Mouse (Mus musculus) embryo, embryonic 10.5 days (tissue): Measurements from ENCODE around the gene Trappc12.

Experiments
- DNase-seq: peaks from one replicate; pipeline ENCODE4 v3.0.0-alpha.2; 2015; ENCODE audit warnings: low spot score

The Trappc12 gene

DNA sequence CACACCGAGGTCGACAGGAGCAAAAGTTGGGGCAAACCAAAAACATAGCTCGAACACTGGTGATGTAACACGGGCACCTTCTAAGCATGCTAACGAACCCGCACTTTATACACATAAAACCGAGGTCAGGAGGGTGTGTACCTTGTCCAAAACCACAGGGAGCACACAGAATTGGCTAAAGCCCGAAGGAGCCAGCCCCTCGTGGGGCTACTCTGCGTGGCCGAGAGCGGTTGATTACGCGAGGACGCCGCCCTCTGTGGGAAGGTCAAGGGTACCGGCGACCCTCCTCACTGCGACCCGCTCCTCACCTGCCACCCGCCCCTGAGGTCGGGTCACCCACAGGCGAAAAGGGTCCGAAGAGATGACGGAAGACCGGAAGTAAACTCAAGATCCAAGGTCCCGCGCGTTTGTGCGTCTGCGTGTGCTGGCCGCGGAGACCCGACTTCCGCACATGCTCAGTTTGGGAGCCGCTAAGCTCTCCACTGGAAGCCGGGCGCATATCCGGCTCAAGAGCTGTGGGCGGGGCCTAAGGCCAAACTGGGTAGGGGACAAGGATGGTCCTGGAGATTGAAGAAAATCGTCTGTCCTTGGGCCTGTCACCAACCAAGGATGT lies at the start of gene Trappc12:
Trappc12 (minus strand) TSS at position 452 of the 613 bp plus-strand sequence.
- DNase-seq, result peak; percentile 97

DNA sequence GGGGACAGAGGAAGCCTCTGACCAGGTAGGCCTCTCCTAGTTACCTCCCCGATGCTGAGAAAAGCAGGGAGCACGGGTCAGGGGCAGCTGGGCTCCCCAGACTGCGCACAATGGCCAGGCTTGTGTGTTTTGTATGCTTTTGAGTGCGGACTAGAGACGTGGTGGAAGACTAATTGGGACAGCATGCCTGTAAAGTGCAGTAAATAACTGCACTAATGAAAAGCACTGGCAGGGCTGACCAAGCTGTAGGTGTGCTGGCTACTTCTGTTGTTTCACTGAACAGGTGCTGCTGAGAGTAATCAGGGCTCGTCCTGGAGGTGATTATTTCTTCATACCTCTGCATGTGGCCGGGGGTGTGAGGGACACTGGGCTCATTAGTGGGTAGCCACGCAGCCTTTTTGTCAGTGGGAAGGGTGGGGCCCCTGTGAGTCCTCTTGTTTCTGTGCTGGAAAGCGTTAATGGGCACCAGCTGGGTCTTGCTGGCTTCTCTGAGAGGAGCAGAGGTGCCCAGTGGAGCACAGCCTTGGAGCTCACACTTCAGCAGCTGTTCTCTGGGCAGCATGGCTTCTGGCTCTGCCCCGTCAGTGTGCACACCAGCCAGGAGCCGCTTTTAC lies 49.6 kb upstream of the Trappc12 start:
- DNase-seq, result no peak

DNA sequence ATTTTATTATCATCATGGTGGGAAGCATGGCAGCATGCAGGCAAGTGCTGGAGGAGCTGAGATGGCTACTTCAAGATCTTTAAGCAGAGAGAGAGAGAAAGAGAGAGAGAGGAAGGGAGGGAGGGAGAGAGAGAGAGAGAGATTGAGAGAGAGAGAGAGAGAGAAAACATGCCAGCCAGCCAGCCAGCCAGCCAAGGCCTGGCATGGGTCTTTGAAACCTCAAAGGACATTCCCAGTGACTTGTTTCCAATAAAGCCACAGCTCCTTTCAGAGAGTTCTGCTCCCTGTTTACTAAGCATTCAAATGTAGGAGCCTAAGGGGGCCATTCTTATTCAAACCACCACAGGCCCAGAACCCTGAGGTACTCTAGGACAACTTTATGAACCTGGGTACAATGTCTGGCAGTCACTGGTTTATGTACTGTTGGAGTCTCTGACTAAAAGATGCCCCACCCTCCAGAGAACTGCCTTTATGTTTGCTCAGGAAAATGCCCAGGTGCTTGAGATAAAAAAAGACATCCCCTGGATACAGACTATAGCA lies 46.7 kb upstream of the Trappc12 start:
- DNase-seq, result no peak

DNA sequence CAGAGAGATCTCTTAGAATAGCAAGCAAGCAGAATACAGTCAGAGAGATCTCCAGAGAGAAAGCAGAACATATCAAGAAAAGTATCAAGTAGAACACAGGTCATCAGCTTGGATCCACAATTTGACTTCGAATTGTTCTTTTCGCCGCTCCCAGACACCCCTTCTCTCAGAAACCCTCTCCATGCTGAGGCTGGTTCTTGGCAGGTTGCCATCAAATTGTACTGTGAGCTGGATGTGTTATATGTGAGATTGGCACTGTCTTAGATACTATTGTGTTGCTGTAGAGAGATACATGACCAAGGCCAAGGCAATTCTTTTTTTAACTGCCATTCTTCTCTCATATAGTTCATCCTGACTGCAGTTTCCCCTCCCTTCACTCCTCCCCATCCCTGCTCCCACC lies 44.8 kb upstream of the Trappc12 start:
- no peak for DNase-seq

DNA sequence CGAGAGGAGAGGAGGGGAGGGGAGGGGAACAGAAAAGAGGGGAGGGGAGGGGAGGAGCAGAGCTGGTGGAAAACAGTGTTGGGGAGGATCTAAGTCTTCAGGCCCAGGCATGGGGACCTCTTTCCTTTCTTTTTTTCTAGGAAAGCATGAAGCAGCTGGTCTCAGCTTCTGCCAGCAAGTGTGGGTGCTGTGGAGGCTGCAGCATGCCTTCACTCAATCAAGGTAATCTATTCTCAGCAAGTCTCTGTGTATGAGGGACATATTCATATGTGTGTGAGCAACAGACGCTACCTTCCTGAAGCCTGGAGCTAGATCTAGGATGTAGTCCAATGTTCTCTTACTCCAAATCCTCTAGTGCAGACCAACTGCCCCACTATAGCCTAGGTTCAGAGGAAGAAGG lies 43.4 kb upstream of the Trappc12 start:
- no peak for DNase-seq

DNA sequence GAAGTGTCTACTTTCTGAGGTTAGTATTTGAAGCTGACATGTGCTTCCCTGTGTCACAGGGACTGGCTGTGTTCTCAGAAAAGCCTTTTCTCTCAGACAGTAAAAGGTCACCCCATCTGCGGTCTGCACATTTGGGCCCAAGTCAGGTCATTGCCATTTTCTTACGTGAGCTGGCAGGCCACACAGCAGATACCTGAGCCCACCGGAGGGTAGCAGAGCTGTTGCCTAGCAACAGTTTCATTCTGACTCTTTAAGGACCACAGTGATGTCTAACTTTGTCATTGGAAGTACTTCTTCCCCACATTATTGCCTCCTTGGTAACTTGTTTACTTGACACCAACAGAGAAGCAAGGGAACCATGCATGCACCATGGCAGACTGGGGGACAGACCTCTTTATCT lies 42.3 kb upstream of the Trappc12 start:
- no peak for DNase-seq

DNA sequence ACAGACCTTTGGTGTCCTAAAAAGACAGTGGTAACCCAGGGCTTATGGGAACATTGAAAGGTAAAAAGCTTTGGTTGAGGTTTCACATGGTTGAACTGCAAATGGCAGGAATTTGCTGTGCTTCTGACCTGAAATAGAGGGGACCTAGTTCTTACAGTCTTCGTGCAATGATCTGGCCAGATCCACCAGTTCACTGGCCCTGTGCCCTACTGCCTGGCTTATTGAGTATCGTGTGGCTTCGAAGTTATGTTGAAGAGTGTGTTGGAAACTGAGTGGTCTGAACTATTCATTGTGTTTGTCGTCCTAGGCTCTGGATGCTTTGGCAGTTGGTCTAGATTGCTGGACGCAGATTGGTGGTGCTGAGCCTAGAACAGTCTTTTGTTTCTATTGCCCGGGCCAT lies 36.0 kb upstream of the Trappc12 start:
- DNase-seq, result no peak

DNA sequence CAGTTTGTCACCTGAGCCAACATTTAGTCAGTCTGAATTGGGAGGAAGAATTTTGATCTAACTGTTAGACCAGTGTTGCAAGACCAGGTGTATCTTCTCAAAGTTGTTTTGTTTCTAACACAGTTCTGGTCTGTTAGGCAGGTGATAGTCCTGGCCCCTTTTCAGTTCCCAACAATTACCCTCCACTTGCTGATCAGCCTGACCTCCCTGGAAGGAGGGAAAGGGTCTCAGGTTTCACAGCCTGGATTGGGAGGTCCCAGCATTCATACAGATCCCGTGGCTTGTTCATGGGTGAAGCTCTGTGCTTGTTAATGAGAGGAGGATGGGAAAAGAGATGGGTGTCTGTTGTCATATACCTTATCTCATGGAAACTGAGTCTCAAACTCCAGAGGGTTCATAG lies 35.0 kb upstream of the Trappc12 start:
- peak; percentile 68 for DNase-seq

DNA sequence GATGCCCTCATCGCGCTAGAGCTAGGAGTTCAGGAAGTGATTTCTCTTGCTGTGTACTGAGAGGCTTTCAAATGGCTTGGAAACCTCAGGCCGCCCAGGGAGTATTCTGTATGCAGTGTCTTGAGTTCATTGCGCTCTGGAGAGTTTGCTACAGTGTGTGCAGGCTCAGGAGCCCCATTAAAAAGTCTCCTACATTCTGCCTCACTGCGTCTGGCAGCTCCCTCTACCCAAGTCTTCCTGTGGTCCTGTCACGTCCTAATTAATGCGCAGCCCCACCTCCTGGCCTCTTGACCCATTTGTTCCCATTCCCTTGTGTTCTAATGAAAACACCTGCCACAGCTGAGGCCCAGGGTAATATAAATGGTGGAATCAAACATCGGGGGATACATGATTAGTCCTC lies 34.6 kb upstream of the Trappc12 start:
- DNase-seq, result peak; percentile 61

DNA sequence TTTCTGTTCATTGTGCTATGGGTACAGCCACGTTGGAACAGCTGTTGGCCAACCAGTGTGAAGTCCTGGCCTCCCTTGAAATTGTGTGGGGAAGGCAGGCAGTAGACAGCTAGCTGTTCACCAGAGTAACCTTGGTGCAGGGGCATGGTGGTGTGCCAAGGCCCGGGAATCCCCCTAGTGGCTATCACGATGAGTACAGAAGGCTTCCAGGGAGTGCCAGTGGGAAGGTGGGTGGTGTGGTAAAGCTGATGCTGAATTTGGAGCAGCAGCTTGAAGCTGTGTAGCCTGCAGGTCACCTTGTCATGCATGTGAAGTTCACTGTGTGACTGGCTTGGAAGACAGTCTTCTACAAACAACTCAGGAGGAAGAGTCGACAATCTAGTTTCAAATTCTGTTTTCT lies 34.1 kb upstream of the Trappc12 start:
- DNase-seq, result peak; percentile 27

DNA sequence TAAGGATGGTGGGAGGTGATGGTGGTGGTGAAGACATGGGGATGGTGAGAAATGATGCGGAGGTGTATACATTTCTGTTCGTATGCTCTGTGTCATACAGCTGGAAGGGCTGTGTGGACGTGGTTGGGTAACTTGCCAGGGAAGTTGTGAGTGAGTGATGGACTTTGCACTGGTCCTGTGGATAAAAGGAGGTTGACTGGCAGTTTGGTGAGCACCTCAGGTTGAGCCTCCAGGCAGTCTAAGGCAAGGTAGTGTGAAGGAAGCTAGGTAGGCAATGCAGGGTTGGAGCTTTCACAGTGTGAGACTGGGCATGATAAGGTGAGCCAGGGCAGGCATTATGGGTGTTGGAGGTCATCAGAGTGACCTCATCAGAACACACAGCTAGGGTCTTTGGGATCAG lies 32.4 kb upstream of the Trappc12 start:
- DNase-seq, result no peak

DNA sequence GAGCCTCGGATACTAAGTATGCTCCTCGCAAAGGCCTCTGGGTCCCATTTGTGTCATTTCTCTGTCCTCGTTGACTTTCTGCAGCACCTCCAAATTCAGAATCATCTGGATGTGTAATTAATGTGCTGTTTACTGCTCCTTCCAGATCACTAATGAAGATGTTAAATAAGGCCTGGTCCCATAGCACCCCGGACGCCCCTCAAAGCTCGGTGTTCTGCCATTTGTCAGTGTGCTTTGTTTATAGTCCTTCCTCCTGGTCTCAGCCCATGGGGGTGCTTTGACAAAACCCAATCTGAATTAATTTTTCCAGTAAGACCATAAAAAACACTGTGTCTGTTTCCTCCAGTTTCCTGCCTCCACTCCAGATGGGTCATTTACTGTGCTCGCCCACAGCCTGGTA lies 29.9 kb upstream of the Trappc12 start:
- no peak for DNase-seq

DNA sequence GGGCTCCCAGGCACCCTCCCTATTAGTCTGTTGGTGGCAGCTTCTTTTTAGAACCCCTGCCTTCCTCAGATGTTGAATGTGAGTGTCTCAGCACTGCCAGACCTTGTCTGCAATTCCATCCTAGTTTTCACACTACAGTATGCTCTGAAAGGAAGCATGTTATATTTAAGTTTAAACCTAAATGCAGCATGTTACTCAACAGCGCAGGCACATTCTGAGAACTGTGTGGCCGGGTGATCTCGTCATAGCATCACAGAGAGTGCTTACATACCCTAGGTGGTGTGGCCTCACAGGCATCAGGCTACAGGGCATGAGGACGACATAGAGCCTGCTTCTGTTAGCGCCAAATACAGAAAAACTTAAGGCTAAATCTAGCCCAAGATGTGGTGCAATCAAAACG lies 25.4 kb upstream of the Trappc12 start:
- no peak for DNase-seq

DNA sequence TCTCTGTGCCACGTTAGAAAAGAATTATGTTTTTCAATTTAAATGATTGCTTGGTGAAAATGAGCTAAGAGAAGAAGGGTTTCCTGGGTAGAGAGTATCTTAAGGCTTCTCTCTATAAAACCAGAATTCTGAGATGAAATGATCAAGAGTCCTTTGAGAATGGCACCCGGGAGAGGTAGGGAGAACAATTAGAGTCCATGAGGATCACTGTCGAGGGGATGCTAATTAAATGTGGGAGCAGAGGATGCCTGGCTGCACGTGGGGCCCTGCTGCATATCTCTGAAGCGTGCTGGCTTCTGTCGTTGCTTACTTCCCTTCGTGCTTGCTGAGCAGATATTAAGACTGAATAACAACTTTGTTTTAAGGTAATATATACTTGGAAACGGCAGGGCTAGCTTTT lies 24.8 kb upstream of the Trappc12 start:
- DNase-seq, result no peak

DNA sequence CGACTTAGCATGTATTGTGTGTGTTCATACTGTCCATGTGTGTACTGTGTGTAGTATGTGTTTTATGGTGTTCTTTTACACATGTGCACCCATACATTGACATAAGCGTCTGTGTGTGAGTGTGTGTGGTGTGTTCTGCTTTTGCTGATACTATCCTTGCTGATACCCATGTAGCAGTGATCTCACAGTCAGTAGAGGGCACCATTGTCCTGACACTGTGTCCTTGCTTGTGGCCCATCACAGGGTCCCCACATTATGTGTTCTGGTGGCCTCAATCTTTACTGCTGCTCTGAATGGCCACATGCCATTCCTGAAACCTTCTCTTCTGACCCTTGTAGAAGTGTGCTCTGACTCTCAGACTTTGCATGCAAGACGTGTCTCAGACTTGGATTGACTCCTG lies 23.5 kb upstream of the Trappc12 start:
- peak; percentile 53 for DNase-seq

DNA sequence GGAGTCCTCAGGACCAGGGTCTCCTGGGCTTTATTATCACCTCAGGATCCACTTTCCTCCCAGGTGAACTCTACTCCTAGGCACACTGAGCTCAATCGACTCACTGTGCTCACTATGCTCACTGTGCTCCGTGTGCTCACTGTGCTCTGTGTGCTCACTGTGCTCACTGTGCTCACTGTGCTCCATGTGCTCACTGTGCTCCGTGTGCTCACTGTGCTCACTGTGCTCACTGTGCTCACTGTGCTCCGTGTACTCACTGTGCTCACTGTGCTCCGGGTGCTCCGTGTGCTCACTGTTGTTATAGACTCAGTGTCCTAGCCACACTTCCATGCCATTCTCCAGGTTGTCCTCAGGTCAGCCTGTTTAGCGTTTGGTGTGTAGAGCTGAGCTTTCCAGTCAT lies 19.7 kb upstream of the Trappc12 start:
- no peak for DNase-seq

DNA sequence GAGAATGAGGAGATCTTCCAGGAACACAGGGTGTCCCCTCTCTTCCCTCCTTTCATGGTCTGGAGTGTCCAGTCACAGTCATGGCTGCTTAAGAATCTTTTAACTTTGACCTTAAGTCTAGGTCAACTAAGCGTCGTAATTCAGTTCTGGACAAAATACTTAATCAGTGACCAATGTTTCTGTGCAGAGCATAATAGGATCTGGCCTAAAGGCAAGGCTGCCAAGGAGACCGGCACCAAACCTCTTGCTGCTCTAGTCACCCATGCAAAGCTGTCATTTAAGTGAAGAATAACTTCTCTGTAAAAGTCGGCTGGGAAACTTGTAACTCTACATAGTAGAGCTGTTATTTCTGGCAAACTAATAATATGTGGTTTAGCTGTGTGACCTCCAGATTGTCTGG lies 5.7 kb upstream of the Trappc12 start:
- no peak for DNase-seq

DNA sequence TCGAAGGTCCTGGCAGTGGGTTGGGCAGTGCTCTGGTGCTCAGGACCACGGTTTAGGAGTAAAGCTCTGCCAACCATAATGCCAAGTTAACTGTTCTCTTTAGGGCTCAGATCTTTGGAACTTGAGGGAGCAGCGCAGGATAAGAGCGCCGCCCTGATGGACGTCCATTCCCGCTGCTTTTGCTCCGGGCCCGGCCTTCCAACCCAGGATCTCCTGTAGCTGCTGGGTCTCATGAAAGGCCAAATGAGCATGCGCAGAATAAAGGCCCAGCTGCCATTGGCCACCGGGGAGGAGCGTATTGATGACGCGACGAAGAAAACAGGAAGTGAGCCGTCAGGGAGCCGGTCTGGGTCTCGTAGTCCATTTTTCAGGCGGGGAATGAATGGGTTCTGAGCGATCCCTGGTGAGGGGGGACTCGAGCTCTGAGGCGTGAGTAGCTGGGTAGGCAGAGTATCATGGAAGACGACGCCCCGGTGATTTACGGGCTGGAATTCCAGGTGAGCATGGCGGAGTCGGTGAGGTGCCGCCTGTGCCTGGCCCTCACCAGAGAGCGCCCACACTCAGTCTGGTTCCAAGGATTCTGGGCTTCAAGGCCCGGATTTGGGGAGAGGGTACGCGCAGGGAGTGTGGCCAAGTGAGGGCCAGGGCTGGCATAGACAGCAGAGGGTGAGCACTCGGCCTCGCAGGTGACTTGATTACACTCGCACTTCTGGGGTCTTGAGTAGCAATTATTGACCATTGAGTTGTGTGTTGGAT lies 1.4 kb upstream of the Trappc12 start, which contains the start of gene Eipr1:
Eipr1 (plus strand) TSS at position 296 of the 756 bp plus-strand sequence.
- peak; percentile 98 for DNase-seq

DNA sequence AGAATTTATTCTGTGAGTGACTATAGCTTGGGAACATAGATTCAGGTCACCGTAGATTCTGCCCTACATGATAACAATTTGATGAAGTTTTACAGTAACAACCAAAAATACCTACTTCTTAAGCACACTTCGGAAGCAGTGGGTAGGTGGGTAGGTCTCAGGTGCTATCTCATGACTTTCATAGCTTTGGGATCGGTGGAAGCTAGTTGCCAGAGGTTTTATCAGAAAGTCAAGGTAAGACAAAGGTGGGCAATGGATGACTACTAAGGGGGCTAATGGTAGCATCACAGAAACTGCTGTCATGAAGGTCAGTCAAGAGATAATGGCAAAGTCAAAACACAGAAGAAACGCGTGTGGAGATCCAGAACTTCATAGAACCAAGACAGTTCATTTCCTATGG lies 604 bp upstream of the Trappc12 start:
- DNase-seq, result peak; percentile 3

DNA sequence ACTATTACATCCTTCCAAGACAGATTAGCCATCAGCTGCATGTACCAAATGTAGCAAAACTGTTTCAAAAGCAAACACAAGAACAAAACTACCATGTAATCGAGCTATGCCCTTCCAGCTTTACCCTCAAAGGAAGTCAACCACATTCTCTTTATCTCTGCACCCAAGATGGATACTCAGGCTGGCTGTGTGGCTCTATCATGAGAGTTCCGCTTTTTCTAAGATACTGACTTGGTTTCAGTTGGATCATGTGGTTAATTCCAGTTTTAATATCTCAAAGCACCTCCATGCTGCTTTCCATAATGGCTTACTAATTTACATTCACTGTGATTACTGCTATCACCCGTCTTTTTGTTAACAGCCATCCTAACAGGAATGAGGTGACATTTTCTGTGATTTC lies 6.9 kb downstream of the Trappc12 start:
- no peak for DNase-seq

DNA sequence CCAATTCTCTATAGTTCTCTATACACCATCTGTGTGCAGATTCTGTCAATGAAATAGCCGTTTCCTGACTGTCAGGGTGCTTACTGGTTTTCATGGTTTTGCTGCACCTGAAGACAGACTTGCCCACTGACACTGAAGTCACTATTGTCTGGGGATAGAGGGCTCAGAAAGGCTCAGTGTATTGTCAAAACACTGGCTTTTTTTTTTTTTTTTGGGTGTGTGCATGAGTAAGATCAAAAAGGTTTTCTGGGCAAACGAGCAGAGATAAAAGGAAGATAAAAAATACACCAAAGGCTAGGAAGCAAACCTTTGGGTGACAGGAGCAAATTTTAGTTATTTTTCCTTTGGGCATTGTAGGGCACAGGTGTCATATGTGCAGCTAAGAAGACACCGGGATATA lies 15.0 kb downstream of the Trappc12 start:
- no peak for DNase-seq

DNA sequence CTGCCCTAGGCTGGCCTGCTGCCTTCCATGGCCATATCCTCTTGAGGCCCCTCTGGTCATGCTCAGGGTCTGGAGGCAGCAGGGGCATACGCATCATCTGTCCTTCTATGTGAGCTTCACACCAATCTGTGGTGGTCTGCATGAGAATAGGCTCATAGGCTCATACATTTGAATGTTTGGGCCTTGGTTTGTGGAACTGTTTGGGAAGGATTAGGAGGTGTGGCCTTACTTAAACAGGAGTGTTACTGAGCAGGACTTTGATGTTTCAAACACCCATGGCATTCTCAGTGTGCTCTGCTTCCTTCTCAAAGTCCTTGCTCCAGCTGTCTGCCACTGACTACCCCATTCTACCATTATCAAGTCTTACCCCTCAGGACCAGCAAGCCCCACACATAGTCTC lies 16.0 kb downstream of the Trappc12 start:
- DNase-seq, result no peak
